Mouse (Mus musculus) heart, postnatal 0 days (tissue): ENCODE results near the gene Psmb5.

Source experiments
- CTCF ChIP-seq: IDR thresholded peaks from 2 replicates; pipeline ENCODE4 v1.5.1; 2016; ENCODE audit warnings: antibody characterized with exemption, control low read depth, low read depth
- EP300 ChIP-seq: IDR thresholded peaks from 2 replicates; pipeline ENCODE4 v1.6.1; 2016; ENCODE audit warnings: antibody characterized with exemption, low read depth

DNA sequence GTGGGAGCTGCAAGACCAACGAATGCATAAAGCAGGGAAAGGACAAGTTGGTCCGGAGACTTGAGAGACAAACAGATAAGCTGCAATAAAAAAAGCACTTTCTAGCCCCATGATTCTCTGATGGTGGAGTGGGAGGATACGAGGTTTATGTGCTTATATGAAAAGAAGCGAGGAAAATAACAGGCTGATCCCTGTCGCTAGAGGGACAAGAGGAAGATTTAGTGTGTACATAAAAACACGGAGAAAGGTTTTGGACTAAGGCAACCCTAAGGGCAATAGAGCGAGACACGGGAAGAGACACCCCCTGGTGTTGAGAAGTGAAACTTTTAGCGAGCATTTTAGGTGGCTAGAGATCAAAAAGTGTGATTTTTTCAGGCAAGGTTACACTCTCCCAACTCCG, 39.8 kb downstream of the Psmb5 start:
- no peak for TF ChIP-seq EP300
- peak; percentile 67 for TF ChIP-seq CTCF
